Mouse (Mus musculus) cerebellum, adult 2 months (tissue): Measurements from ENCODE around the gene Serpinh1. TPM values are rescaled to one million over a fixed set of nuclear protein-coding genes. Genes with fewer than 3 reads are reported as not detected.
A peak's percentile ranks its signal among the peaks of the same experiment; 100 is the strongest.

Source experiments
- DNase-seq, 2 experiments: peaks; one replicate each; pipeline ENCODE4 v3.0.0; 2021
- H3K27ac ChIP-seq: fragments of 200-500 bp; 2 replicates; pipeline ENCODE4 v1.5.1; 2012; ENCODE audit warnings: low read length, control low read depth, inconsistent platforms; ENCODE audit not compliant: insufficient read depth
- H3K27me3 ChIP-seq: fragments of 200-500 bp; 2 replicates; pipeline ENCODE4 v1.6.1; 2012; ENCODE audit warnings: inconsistent platforms, mild to moderate bottlenecking, low read length, moderate library complexity; ENCODE audit not compliant: control insufficient read depth, insufficient read depth
- H3K4me1 ChIP-seq: fragments of 200-500 bp; 2 replicates; pipeline ENCODE4 v1.6.1; 2011; ENCODE audit warnings: low read length; ENCODE audit not compliant: control insufficient read depth, insufficient read depth
- H3K4me3 ChIP-seq: fragments of 200-500 bp; replicated peaks from 2 replicates; pipeline ENCODE3; 2011; ENCODE audit warnings: mild to moderate bottlenecking, low read depth, low read length, control low read depth; ENCODE audit not compliant: insufficient read depth
- CTCF ChIP-seq: fragments of 200-500 bp; IDR thresholded peaks from 2 replicates; pipeline ENCODE4 v1.5.1; 2011; ENCODE audit warnings: low read depth, mild to moderate bottlenecking, control low read depth, low read length, moderate library complexity, borderline replicate concordance; ENCODE audit not compliant: insufficient read depth
- POLR2A ChIP-seq: fragments of 200-500 bp; IDR thresholded peaks from 2 replicates; pipeline ENCODE4 v1.6.1; 2011; ENCODE audit warnings: low read length, control low read depth, borderline replicate concordance; ENCODE audit not compliant: insufficient read depth
- WGBS: fragments of 180-500 bp; shearing (Covaris S2); methylation state at CpG from one replicate; pipeline ENCODE4 v1.1.7; 2018; 5-methylcytosine and 5-hydroxymethylcytosine counted together
- polyA plus RNA-seq: library from polyadenylated mRNA; depleted of rRNA; stranded (reverse); fragments of >200 nt; gene quantifications from 2 replicates; pipeline ENCODE4 v1.2.3, GENCODE M21; 2012

Gene Serpinh1
- polyA plus RNA-seq, 1 experiment, result 24.9 TPM

- Histone ChIP-seq H3K27me3 (no peaks in the 10 kb centered on the region), H3K4me3 (no peak overlapping the region), H3K4me1 (peaks cover 3% of the 10 kb centered on the region; the same call in 1 of the 2 replicates), H3K27ac (no peak overlapping the region)
- WGBS, result 99% methylated on average over 2 of the region's 2 CpGs
- DNase-seq, result no peak
- no peak for TF ChIP-seq POLR2A
- TF ChIP-seq CTCF, result no peak
Observed at GRCm38 (mm10) chr7:99362137-99362536, 9.1 kb upstream of the Serpinh1 start.

- Histone ChIP-seq H3K4me3 (no peak overlapping the region), H3K4me1 (peaks cover 3% of the 10 kb centered on the region; the same call in 1 of the 2 replicates), H3K27ac (no peak overlapping the region), H3K27me3 (no peaks in the 10 kb centered on the region)
- DNase-seq, result no peak
- TF ChIP-seq POLR2A (no peak), CTCF (no peak)
- 67% methylated on average over 8 of the region's 8 CpGs for WGBS
Observed at GRCm38 (mm10) chr7:99360803-99361414, 7.9 kb upstream of the Serpinh1 start.

- peak in 1 of 2 experiments; percentile 32 for DNase-seq
- WGBS, result 61% methylated on average over 10 of the region's 10 CpGs
- no peak for TF ChIP-seq CTCF
- Histone ChIP-seq H3K27me3 (no peaks in the 10 kb centered on the region), H3K4me1 (peaks cover 3% of the 10 kb centered on the region; the same call in 1 of the 2 replicates), H3K4me3 (no peak overlapping the region), H3K27ac (no peak overlapping the region)
Observed at GRCm38 (mm10) chr7:99360021-99360802, 7.2 kb upstream of the Serpinh1 start.

GRCm38 (mm10) chr7:99358371-99358770 lies 5.3 kb upstream of the Serpinh1 start:
- Histone ChIP-seq H3K27me3 (no peaks in the 10 kb centered on the region), H3K27ac (no peak overlapping the region), H3K4me1 (no peaks in the 10 kb centered on the region), H3K4me3 (no peak overlapping the region)
- no peak for DNase-seq
- TF ChIP-seq POLR2A (no peak), CTCF (no peak)
- WGBS, result 83% methylated on average over 8 of the region's 8 CpGs

- H3K27ac ChIP-seq, result no peak overlapping the region
- 50% methylated on average over 7 of the region's 7 CpGs for WGBS
Observed at GRCm38 (mm10) chr7:99357201-99357600, 4.2 kb upstream of the Serpinh1 start.

GRCm38 (mm10) chr7:99356244-99356930 lies 3.3 kb upstream of the Serpinh1 start:
- TF ChIP-seq POLR2A (no peak), CTCF (no peak)
- no peak for DNase-seq
- Histone ChIP-seq H3K27ac (0 out of 2 replicates have a peak overlapping the region, but pooled peaks have one; percentile 1), H3K4me1 (peaks cover 8% of the 10 kb centered on the region; the same call in 1 of the 2 replicates), H3K27me3 (no peaks in the 10 kb centered on the region), H3K4me3 (no peak overlapping the region)
- WGBS, result 53% methylated on average over 9 of the region's 9 CpGs

More at GRCm38 (mm10) chr7:99357201-99357600, 4.2 kb upstream of the Serpinh1 start:
- 0 out of 2 replicates have a peak, but pooled peaks cover under 1% of the 10 kb centered on the region for H3K4me1 ChIP-seq
- no peak for DNase-seq
- no peak overlapping the region for H3K4me3 ChIP-seq
- H3K27me3 ChIP-seq, result no peaks in the 10 kb centered on the region
- no peak for TF ChIP-seq POLR2A
- no peak for TF ChIP-seq CTCF

GRCm38 (mm10) chr7:99355731-99356131 lies 2.7 kb upstream of the Serpinh1 start:
- H3K4me3 ChIP-seq, result no peak overlapping the region
- TF ChIP-seq POLR2A, result no peak
- TF ChIP-seq CTCF, result no peak
- DNase-seq, result peak; percentile 25 to 38
- 42% methylated on average over 7 of the region's 7 CpGs for WGBS
- H3K27ac ChIP-seq, result no peak overlapping the region
- H3K27me3 ChIP-seq, result no peaks in the 10 kb centered on the region
- H3K4me1 ChIP-seq, result peaks cover 11% of the 10 kb centered on the region; the same call in 1 of the 2 replicates
